Mouse (Mus musculus) stomach, embryonic 16.5 days (tissue): ENCODE data around the gene Col4a3bp. TPM values are rescaled to one million over a fixed set of nuclear protein-coding genes. Genes with fewer than 3 reads are reported as not detected.

Experiments
- ATAC-seq: fragments of 200-750 bp; cut with Nextera tagmentation; 2 replicates; pipeline ENCODE4 v1.8.0; 2017; ENCODE audit warnings: moderate number of reproducible peaks, moderate TSS enrichment; ENCODE audit not compliant: insufficient read depth, low FRiP score
- H3K27ac ChIP-seq: fragments of 300-500 bp; sonication (generic); 2 replicates; pipeline ENCODE4 v1.5.1; 2014; ENCODE audit warnings: low read length
- H3K27me3 ChIP-seq: fragments of 300-500 bp; sonication (generic); 2 replicates; pipeline ENCODE4 v1.6.1; 2014; ENCODE audit warnings: low read length, control low read depth, mixed read lengths; ENCODE audit not compliant: control insufficient read depth, insufficient read depth
- H3K36me3 ChIP-seq: fragments of 300-500 bp; sonication (generic); 2 replicates; pipeline ENCODE4 v1.6.1; 2014; ENCODE audit warnings: low read length; ENCODE audit not compliant: control insufficient read depth, insufficient read depth
- H3K4me1 ChIP-seq: fragments of 300-500 bp; sonication (generic); 2 replicates; pipeline ENCODE4 v1.6.1; 2014; ENCODE audit warnings: low read length, control low read depth, mixed read lengths; ENCODE audit not compliant: control insufficient read depth, insufficient read depth
- H3K4me2 ChIP-seq: fragments of 300-500 bp; sonication (generic); 2 replicates; pipeline ENCODE4 v1.6.1; 2014; ENCODE audit warnings: low read depth, low read length, mixed read lengths
- H3K4me3 ChIP-seq: fragments of 300-500 bp; sonication (generic); replicated peaks from 2 replicates; pipeline ENCODE4 v1.5.1; 2014; ENCODE audit warnings: mild to moderate bottlenecking, low read length
- H3K9ac ChIP-seq: fragments of 300-500 bp; sonication (generic); 2 replicates; pipeline ENCODE4 v1.6.1; 2014; ENCODE audit warnings: low read length
- H3K9me3 ChIP-seq: fragments of 300-500 bp; sonication (generic); replicated peaks from 2 replicates; pipeline ENCODE4 v1.6.1; 2016; ENCODE audit warnings: low read length, control low read depth; ENCODE audit not compliant: control insufficient read depth
- WGBS: fragments of 180-500 bp; shearing (Covaris S2); extraction: QIAGEN DNeasy Blood & Tissue Kit; methylation state at CpG from one replicate; pipeline ENCODE4 v1.1.7; 2014; 5-methylcytosine and 5-hydroxymethylcytosine counted together
- polyA plus RNA-seq: library from polyadenylated mRNA; unstranded; fragments of >200 nt; fragmentation: Nextera tagmentation; extraction: Ambion mirVana; gene quantifications from 2 replicates; pipeline ENCODE4 v1.2.1, GENCODE M21; 2015

Col4a3bp gene
- polyA plus RNA-seq, 1 experiment from 2014 or later, result 10.4 TPM

DNA sequence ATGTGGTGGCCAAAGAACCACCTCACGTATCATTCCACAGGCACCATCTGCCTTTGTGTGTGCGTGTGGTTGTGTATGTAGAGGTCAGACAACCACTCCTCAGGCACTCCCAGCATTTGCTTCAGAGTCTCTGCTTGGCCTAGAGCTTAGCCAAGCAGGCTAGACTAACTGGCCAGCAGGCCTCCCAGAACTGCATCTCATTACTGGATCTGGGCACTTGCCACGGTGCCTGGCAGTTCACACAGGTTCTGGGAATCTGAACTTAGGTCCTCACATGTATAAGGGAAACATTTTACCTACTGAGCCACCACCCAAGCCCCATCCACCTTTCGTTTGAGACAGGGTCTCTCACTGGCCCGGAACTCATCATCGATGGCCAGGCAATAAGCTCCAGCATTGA is 10.2 kb upstream of the Col4a3bp start:
- H3K9ac ChIP-seq, result no peak overlapping the region
- H3K4me3 ChIP-seq, result no peak overlapping the region
- WGBS, result 88% methylated on average over 6 of the region's 6 CpGs
- no peak overlapping the region for H3K4me2 ChIP-seq
- peaks cover 4% of the 10 kb centered on the region; the same call in 1 of the 2 replicates for H3K4me1 ChIP-seq
- H3K36me3 ChIP-seq, result peaks cover 4% of the 10 kb centered on the region; the same call in 1 of the 2 replicates
- H3K9me3 ChIP-seq, result peaks cover 3% of the 10 kb centered on the region; the same call in 1 of the 2 replicates
- ATAC-seq, result no peak
- H3K27ac ChIP-seq, result no peak overlapping the region; the same call in 1 of the 2 replicates
- no peaks in the 10 kb centered on the region for H3K27me3 ChIP-seq

DNA sequence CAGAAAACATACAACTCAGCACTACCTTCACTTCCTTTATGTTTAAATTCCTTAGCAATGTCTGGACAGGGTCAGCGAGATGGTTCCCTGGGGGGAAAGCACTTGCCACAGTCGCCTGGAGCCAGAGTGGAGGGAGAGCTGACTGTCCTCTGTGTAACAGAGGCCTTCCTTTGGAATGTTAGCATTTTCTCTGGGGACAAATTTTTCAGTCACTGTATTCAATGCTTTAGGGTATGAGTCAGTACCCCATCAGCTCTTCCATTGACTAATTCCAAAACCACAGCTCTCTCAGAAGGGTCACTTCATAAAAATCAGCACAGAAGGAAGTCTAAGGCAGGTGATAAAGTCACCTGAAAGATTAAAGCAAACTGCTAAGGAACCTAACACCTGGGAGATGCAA is 8.7 kb upstream of the Col4a3bp start:
- peaks cover 4% of the 10 kb centered on the region; the same call in 1 of the 2 replicates for H3K4me1 ChIP-seq
- ATAC-seq, result no peak
- H3K27me3 ChIP-seq, result no peaks in the 10 kb centered on the region
- H3K4me2 ChIP-seq, result no peak overlapping the region
- H3K36me3 ChIP-seq, result peaks cover 4% of the 10 kb centered on the region; the same call in 1 of the 2 replicates
- no peak overlapping the region for H3K4me3 ChIP-seq
- H3K27ac ChIP-seq, result no peak overlapping the region
- no peak overlapping the region for H3K9ac ChIP-seq
- H3K9me3 ChIP-seq, result 0 out of 2 replicates have a peak, but pooled peaks cover under 1% of the 10 kb centered on the region
- 59% methylated on average over 2 of the region's 2 CpGs for WGBS

DNA sequence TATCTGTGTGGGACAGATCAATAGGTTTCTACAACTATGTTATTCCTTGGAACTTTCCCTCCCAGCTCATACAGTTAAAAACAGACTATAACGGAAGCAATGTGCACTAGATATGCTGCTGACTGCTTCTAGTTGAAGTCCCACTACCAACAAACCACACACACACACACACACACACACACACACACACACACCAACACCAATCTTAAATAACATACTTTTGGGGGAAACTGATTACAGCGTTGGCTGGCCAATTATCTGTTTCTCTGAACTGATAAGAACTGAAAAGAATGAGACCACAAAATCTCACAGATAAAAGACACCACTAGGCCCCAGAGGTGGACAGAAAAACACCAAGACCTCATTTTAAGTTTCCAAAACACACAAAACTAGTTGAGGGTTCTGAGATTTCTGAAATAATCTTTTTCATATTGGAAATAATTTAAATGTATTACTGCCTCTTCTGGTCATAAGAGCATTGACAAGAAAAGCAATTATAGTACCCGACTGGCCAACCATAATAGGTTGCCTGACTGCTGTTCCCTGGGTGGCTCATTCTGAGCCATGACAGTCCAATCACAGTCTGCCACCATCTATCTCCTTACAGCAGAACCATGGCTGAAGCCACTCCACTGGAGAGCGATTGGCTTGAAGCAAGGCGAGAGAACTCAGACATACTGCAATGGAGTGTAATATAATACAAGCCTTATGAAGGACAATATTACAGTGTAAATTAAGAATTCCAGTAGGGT is 5.4 kb upstream of the Col4a3bp start:
- peaks cover 4% of the 10 kb centered on the region; the same call in 1 of the 2 replicates for H3K4me1 ChIP-seq
- no peak overlapping the region for H3K4me3 ChIP-seq
- no peaks in the 10 kb centered on the region for H3K27me3 ChIP-seq
- H3K36me3 ChIP-seq, result no peaks in the 10 kb centered on the region
- H3K4me2 ChIP-seq, result no peak overlapping the region
- 76% methylated on average over 5 of the region's 5 CpGs for WGBS
- H3K27ac ChIP-seq, result no peak overlapping the region
- ATAC-seq, result no peak
- no peak overlapping the region for H3K9ac ChIP-seq
- no peaks in the 10 kb centered on the region for H3K9me3 ChIP-seq

DNA sequence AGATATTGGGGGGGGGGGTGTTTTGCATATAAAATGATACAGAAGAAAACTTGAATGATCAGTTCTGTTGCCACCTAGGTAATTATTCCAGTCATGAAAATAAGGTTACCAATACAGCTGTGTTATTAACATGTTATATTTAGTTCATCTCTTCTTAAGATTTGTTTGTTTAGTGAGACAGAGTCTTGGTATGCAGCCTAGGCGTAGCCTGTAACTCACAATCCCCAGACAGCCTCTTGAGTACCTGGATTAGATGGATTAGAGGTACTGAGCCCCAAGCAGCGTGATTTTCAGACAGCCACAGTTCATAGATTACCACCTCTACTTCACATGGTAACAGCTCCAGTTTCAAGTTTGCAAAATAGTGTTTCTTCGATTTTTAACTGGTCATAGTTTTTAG is 4.3 kb upstream of the Col4a3bp start:
- no peak overlapping the region for H3K4me3 ChIP-seq
- no peaks in the 10 kb centered on the region for H3K9me3 ChIP-seq
- 0 out of 2 replicates have a peak, but pooled peaks cover 2% of the 10 kb centered on the region for H3K4me1 ChIP-seq
- H3K4me2 ChIP-seq, result no peak overlapping the region
- H3K36me3 ChIP-seq, result no peaks in the 10 kb centered on the region
- H3K9ac ChIP-seq, result no peak overlapping the region
- ATAC-seq, result no peak
- H3K27ac ChIP-seq, result no peak overlapping the region
- no peaks in the 10 kb centered on the region for H3K27me3 ChIP-seq
- WGBS, result 54% methylated on average over 3 of the region's 3 CpGs

DNA sequence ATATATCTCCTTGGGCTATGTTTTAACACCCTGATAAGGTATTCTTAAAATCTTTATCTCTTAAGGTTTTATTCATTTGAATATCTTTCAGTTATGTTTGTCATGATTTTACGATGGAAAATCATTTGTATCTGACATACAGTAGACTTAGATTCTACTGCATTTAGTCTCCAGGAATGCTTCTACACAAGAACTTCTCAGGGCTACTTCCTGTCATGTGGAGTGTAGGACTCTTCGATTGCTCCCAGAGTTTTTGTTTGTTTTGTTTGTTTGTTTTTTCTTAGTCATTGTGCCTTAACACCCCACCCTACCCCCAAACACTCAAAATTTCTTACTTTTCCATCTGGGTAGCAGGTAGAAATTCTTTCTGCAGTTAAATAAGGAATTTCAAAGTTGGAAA is 1.0 kb upstream of the Col4a3bp start:
- WGBS, result 11% methylated on average over 2 of the region's 2 CpGs
- Histone ChIP-seq H3K4me3 (peak overlapping the region; percentile 94), H3K9ac (no peak overlapping the region)

DNA sequence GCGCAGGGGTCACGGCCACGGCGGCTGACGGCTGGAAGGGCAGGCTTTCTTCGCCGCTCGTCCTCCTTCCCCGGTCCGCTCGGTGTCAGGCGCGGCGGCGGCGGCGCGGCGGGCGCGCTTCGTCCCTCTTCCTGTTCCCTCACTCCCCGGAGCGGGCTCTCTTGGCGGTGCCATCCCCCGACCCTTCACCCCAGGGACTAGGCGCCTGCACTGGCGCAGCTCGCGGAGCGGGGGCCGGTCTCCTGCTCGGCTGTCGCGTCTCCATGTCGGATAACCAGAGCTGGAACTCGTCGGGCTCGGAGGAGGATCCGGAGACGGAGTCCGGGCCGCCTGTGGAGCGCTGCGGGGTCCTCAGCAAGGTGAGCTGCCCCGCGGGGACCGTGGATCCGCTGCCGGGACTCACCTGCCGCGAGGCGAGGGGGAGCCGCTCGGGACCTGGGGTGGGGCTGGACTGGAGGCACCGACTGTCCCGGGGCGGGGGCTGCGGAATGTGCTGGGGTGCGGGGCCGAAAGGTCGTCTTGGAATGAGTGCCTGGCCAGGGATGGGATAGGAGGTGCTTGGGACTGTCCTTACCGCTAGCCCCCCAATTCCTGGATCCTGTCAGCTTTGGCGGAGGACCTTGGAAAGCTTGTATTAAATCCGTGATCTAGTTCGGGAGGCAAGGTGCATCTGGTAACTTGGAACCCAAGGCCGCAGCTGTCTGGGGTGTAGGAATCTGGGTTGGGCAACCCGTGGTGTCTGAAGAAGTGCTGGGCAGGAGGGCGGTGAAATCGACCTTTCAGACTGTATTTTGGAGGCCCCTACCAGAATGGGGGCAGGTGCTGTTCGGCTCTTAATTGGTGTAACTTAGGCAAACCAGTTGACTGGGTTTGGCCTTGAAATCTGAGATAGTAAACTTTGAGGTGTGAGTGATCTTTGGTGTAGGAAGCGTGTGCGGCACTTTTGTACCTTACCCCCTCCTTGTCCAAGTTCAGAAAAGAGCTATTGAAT is 778 bp downstream of the Col4a3bp start:
- WGBS, result under 1% methylated on average over 73 of the region's 73 CpGs
- Histone ChIP-seq H3K36me3 (no peaks in the 10 kb centered on the region), H3K9ac (peak overlapping the region; percentile 96), H3K4me2 (peak overlapping the region; percentile 64), H3K27ac (peak overlapping the region; percentile 92), H3K9me3 (no peaks in the 10 kb centered on the region), H3K4me3 (peak overlapping the region; percentile 94), H3K27me3 (no peaks in the 10 kb centered on the region), H3K4me1 (peaks cover 5% of the 10 kb centered on the region; the same call in 1 of the 2 replicates)
- ATAC-seq, result peak; percentile 54

More for the DNA sequence above, 1.0 kb upstream of the Col4a3bp start:
- Histone ChIP-seq H3K4me1 (peaks cover 5% of the 10 kb centered on the region; the same call in 1 of the 2 replicates), H3K36me3 (no peaks in the 10 kb centered on the region), H3K4me2 (peak overlapping the region; percentile 62), H3K9me3 (no peaks in the 10 kb centered on the region), H3K27me3 (no peaks in the 10 kb centered on the region), H3K27ac (no peak overlapping the region)
- no peak for ATAC-seq

DNA sequence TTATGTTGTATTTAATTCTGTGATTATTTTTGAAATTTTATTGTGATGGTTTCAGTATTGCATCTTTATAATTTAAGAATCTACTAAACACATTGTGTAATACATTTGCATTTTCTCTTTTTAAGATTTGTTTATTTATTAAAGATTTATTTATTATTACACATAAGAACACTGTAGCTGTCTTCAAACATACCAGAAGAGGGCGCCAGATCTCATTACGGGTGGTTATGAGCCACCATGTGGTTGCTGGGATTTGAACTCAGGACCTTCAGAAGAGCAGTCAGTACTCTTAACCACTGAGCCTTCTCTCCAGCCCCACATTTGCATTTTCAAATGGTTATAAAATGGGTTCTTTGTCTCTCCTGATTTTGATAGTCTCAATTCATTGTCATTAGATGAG is 2.1 kb downstream of the Col4a3bp start:
- Histone ChIP-seq H3K4me3 (no peak overlapping the region), H3K9me3 (no peaks in the 10 kb centered on the region), H3K4me1 (peaks cover 5% of the 10 kb centered on the region; the same call in 1 of the 2 replicates), H3K27me3 (no peaks in the 10 kb centered on the region), H3K27ac (no peak overlapping the region), H3K4me2 (no peak overlapping the region; the same call in 1 of the 2 replicates), H3K9ac (no peak overlapping the region), H3K36me3 (0 out of 2 replicates have a peak, but pooled peaks cover 2% of the 10 kb centered on the region)
- no peak for ATAC-seq
- WGBS, result 66% methylated on average over 2 of the region's 2 CpGs

DNA sequence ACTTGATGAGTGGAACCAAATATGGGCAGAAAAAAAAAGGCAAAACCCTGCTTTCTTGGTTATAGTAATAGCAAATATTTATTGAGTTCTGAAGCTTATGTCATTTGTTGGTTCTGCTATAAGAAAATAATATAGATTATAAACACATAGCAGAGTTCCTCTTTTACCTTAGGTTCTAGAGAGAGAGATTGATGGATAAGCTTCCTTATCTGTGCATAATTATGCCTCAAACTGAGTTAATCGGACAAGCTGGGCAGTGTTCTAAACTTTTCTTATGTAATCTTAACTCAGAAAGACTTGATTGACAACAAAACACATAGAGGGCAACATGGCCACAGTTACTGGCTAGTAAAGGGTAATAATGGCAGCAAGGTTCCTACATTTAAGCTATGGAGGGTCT is 4.8 kb downstream of the Col4a3bp start:
- Histone ChIP-seq H3K4me2 (no peak overlapping the region), H3K9me3 (no peaks in the 10 kb centered on the region), H3K4me1 (peaks cover 2% of the 10 kb centered on the region; the same call in 1 of the 2 replicates), H3K36me3 (0 out of 2 replicates have a peak, but pooled peaks cover 2% of the 10 kb centered on the region), H3K9ac (no peak overlapping the region), H3K27ac (no peak overlapping the region), H3K27me3 (no peaks in the 10 kb centered on the region), H3K4me3 (no peak overlapping the region)
- no peak for ATAC-seq
- WGBS, result 75% methylated on average over 1 of the region's 1 CpGs
